Mouse (Mus musculus): ENCODE measurements around the gene Reep3.

DNA sequence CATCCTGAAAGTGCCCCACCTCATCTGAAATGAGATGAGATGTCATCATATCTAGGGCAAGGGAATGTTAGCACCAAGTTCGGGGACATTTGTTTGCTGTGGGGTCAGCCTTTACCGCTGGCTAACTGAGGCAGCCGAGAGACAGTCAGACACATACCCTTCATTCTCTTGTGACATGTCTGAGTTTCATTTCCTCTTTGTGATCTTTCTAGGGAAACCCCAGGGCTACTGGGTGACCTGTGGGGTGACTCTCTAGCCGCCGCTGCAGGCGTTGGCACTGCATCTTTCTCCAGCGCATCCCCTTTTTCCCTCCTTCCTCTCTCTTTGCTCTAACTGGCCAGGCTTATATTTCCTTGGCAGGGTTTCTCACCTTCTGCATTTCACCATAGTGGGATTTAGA lies 98.0 kb downstream of the Reep3 start:
- TF ChIP-seq CTCF (IDR thresholded peaks at IDR 0.05; ENCODE audit: low read depth, low read length) (no peak), EP300 (IDR thresholded peaks at IDR 0.05; ENCODE audit: insufficient read depth, low read depth, low read length) (no peak), POLR2A (IDR thresholded peaks at IDR 0.05; ENCODE audit: insufficient read depth, low read length) (no peak)

All from ES-Bruce4 (cell line).